Mouse (Mus musculus) embryo, embryonic 9.5 days (tissue): ENCODE data around the gene Igsf21.

Experiments
- DNase-seq: peaks from one replicate; pipeline ENCODE4 v3.0.0-alpha.2; 2017; ENCODE audit errors: extremely low spot score

Igsf21 gene

DNA sequence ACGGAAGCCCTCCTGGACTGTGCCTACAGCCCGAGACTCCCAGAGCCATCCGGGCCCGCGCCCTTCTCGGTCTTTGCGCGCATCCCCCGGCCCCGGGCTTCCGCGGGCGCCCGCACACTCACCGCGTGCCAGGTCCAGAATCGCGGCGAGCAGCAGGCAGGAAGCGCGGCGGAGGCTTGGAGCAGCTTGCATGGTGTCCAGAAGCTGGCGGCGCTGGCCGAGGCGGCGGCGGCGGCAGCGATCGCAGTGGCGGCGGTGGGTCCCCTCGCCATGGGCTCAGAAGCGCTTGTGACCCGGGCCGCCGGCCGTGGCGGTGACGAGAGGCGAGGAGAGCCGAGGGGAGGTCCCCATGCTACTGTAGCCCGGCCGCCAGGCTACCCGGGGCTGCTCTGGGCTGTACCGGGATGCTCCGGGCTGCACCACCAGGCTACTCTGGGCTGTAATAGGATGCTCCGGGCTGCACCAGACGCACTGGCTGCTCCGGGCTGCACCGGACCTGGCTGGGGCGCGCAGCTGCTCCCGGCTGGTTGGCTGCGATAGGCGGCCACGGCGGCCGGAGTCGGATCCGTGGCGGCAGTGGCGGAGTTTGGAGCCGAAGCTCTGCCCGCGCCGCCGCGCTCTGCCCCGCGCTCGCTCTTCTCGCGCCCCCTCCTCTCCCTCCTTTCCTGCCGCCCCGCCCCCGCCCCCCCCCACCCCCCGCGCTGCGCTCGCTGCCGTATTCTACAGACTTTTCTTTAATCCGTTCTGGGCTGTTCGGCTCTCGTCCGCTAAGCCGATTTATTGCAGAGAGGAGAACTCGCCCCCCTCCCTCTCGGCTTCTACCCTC lies at the start of gene Igsf21:
Gene Igsf21 (minus strand): TSS at position 605 of the 826 bp plus-strand sequence.
- peak; percentile 65 for DNase-seq

DNA sequence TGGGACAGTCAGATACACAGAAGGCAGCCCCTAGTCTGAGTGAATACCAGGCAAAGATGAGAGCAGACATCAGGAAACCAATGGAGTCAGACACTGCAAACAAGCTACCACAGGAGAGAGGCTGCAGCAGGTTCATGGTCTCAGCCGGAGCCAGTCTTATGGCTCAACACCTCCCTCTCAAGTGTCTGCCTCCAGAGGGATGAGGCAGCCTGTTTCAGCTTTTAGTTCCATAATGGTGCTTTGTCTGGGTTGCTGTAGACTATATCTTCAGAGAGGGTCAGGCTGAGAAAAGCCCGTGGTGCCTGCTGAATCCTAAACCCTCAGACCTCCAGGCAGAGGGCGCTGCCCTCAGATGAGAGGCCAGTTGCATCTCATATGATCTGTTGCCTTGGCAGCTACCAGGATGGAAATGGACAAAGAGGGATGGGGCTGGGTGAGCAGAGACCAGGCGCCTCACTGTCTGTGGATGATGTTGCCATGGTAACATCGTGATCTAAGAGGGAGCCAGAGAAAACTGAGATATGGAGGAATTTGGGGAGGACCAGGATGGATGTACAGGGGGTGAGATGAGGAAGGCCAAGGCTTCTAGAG lies 39.2 kb upstream of the Igsf21 start:
- DNase-seq, result no peak

DNA sequence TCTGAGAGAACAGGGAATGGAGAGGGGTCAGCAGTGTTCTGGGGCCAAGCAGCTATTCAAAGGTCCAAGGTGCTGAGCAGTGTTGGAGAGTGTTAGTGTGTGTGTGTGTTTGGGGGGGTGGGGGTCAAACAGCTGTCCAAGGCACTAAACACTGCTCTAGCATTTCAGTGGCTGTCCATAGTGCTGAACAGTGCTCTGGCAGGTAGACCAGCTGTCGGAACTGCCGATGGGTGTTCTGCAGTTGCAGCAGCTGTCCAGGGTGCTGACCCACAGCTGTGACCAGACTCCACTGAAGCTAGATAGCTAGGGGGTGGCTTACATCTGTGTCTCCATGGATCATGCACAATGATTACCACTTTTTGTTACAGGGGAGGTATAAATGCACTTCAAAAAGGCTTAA lies 36.8 kb upstream of the Igsf21 start:
- peak; percentile 58 for DNase-seq

DNA sequence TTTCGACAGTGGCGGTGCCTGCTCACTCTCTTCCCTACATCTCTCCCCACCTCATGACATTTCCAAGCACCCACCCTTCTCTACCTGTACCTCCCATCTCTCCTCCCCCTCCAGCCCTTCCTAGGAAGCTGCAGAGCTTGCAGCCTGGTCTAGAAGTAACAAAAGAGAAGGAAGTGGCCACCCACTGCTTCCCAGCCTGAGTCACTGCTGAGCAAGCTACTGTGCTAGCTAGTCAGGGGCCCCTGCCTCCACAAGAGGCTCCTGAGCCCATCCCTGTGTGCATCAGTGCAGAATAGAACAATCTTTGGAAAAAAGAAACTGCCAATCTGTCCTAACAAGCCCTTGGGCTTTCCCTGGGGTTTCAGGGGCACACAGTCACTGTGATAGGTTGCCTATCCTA lies 31.7 kb upstream of the Igsf21 start:
- DNase-seq, result no peak

DNA sequence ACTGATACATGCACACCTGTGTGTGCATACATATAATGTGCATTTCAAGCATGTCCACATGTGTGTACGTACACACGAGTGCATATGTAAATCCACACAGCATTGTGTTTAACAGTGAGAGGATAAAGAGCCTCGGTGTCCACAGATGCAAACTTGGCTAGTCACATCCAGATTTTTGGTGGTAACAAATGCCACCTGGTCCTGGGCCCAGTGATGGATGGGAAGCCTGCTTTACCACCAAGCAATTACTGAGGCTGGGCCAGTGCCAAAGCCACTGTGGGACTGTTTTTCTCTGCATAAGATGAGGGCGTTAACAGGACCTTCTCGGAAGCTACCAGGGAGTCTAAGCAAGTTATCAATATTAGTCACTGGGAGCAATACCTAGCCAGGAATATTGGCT lies 25.3 kb upstream of the Igsf21 start:
- no peak for DNase-seq

DNA sequence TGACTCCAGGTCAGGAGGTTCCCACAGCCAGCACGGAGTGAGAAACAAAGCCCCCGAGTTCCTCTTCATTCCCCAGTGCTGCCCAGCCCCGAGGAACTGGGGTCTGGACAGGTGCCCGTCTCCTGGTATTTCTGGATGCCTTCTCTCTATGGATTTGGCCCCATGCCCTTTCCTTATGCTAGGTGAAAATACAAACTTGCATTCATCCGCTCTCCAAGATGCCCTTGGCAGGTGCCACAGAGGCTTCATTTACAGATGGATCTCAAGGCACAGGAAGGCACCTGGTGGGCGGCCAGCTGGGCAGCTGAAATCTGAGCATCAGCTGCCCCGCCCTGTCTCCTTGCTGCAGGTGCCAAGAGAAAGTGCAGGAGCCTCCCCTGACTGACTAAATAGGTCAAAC lies 23.9 kb upstream of the Igsf21 start:
- DNase-seq, result no peak

DNA sequence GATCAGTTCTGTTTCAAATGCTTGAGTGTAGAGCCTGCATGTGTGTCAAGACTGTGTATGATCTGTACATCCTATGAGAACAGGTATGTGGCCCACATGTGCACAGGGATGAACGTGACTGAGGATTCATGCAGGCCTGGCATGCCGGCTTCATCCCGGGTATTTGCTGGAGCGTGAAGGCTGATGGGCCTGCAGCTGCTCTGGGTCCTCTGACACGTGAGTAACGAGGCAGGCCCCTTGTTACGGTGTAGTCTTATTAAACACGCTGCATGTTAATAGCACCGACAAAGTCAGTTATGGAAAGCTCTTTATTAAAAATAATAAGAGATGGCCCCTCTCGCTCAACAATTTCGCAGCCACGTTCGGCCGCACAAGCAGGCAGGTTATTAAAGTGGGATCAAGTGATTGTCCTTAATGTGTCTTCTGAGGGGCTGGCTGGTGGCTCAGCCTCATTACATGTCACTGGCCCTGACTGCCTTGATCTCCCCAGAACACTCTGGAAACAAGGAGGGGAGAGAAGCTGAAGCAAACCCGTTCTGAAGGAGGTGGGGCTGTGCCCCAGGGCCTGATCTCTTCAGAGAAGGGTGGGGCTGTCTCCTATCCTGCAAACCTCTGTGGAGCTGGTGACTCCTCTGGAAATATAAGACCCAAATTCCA lies 22.7 kb upstream of the Igsf21 start:
- no peak for DNase-seq

DNA sequence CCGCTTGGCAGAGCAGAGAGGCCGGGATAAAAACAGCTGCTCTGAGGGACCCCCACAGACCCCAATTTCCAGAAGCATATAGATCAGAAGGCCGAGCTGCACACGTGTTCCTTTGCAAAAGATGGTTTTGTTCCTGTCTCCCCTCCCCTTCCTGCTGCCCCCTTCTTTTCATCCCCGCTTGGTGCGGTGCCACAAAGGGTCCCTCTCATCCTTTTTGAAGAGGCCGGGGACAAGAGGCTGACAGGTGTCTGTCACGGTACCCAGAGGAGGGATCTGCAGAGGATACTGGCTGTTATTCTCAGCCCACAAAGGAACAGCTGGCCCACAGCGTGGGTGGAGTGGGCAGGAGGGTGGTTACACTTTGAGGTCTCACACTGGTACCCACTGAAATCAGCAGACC lies 21.3 kb upstream of the Igsf21 start:
- no peak for DNase-seq

DNA sequence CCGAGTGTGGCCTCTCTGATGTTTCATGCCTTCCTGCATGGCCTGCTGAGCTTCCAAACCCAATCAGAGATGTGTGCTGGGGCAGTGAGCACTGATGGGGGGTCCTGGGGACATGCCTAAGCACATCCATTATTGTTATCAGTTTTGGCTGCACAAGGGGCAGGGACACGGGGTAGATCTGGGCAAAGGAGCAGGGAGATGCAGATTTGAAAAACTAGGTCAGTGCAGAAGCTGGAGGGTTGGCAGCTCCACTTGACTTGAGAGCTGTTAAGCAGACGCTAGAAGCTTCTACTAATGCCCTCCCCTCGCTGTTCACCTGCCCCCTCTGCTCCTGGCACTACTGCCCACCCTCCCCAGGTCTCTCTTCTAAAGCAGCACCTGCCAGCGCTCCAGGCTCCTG lies 20.5 kb upstream of the Igsf21 start:
- DNase-seq, result no peak

DNA sequence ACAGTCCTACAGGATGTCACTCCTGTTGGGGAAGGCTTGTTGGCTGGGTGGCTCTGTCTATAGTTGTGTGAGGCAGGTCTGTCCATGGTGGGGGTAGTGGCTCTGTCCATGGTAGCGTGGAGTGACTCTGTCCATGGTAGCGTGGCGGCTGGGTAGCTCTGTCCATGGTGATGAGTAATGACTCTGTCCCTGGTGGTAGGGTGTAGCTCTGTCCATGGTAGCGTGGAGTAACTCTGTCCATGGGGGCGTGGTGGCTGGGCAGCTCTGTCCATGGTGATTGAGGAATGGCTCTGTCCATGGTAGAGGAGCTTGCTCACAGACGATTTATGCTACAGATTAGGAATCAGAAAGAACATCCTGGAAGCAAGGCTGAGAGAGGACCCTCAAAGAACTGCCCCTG lies 12.4 kb upstream of the Igsf21 start:
- peak; percentile 84 for DNase-seq

DNA sequence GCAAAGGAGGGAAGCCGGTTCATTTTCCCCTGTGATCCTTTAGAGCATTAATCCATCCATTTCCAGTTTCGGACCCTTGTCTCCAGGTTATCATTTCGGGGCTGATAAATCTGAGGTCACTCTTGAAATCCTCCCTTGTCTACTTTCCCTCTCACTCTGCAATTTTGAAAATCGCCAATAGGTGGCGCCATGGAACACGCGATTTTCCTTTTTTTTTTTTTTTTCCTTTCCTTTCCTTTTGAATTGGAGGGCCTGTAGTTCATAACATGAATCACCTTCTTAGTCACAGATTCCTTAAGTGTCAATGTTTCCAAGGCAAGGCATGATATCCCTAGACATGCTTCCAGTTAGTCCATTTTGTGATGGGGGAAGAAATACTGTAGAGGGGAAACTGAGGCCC lies 5.8 kb upstream of the Igsf21 start:
- DNase-seq, result no peak

DNA sequence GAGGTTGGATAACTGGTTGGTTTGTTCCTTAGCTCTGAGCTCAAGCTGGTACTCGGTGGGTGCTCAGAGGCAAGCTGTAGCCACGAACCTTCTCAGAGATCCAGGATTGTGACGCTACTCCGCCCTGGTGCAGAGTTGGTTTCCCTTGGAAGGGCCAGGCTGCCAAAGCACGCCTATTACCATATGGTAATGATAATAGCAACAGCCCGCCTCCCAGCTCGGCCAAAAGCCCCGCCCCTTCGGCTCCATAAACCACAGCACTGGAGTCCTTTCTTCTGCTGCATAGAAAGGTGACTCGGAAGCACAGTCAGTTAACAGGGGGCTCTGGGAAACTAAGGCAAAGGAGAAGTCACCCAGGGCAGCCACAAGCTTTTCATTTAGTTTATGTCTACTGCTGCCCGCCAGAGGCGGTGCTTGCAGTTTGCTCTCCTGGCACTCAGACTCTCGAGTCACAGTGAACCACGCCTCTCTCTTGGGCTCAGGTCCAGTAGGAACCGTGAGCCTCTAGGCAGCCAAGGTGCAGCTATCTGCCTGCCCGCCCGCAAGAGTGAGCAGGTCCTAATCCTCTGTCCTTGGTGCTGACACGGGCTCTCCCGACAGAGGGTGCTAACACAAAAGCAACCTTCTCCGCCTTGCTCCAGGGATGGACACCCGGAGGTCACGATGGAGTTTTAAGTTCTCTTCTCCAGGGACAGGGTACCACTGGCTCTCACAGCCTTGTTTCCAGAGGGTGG lies 2.6 kb upstream of the Igsf21 start:
- peak; percentile 49 for DNase-seq

DNA sequence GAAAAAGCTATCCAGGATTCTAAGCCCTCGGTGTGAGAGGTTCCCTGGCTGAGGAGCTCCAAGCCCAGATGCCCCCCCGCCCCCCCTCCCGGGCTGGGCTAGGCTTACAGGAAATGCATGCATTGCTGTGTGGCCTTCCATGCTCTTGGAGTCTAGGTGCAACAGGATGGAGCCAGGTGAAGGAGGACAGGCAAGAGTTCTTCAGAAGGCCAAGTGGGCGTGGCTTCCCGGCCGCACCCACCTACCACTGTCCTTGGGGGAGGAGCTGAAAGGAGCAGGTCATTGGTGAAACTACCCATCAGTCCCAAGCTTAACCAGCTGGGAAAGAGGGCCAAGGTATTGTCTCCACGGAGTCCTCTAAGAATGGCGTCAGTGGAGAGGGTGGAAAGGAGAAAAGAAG lies 1.8 kb upstream of the Igsf21 start:
- no peak for DNase-seq

DNA sequence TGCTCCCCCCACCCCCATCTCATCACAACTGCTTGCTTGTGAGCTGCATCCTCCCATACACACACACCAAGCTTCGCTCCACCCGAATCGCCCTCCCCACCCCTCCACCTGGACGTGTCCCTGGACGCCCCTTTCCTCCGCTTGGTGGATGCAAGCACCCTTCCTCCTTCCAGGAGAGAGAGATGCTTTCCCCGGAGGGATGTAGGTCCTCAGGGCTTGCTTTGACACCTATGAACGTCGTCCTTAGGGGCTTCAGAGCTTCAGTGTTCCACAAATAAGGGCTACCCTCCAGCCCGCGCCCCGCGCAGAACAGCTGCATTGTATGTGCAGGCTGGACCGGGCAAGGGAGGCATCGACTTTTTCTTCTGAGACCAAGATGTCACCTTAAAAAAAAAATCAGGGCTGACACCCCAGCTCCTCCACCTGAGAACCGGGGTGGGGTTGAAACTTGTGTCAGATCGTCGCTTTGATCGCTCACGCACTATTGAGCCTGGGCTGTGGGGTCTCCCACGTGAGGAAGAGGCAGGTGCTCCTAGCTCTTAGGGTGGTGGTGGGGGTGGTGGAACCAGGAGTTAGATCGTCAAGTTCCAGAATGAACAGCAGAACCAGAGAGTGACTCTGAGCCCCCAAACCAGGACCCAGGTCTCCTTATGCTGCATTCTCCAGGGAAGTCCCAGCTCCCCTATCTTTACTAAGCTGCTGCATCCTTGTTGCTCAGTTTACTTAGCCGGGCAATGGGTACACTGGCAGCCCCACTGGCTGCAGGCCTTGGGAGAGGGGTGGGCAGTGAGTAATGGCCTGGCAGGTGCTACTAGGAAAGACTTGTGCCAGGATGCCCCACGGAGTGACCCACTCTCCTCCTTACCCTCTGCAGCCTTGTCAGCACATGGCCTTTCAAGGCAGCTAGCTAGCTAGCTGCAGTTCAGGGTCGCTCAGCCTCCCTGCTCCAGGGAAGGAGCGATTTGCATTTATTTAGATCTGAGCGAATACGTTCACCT lies 721 bp upstream of the Igsf21 start:
- DNase-seq, result no peak

DNA sequence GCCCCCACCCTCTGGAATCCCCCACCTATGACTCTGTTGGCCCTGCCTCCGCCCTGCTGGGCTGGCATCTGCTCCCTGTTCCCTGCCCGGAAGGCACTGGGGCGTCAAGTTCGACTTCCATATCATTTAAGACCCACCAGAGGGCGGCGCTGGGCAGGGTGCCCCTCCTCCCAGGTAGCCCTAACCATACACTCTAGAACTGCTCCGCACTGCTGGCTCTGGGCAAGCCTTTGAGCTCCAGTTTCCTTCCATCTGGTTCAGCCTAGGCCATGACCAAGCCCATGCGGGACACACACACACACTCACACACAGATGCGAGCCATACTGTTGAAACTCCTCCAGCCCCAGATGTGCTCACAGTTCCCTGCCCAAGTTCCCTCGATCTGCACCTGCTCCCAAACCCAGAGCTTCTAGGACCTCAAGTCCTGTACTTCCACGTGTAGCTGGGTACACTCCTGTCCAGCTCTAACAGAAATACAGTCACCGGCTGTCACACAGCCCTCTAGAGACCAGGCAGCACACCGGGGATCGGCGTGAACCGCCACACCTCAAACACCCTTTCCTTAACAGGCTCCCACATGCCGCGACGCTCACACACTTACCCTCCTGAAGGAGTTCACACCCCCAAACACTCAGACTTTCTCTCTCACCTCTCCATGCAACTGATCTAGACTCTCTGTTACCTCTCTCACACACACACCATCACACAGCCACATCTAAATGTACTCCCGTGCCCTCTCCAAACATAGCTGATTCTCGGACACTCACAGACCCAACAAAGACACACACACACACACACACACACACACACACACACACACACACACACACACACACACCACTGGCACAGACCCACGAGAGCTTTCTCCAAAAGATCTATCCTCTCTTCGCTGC lies 1.1 kb downstream of the Igsf21 start:
- DNase-seq, result no peak

DNA sequence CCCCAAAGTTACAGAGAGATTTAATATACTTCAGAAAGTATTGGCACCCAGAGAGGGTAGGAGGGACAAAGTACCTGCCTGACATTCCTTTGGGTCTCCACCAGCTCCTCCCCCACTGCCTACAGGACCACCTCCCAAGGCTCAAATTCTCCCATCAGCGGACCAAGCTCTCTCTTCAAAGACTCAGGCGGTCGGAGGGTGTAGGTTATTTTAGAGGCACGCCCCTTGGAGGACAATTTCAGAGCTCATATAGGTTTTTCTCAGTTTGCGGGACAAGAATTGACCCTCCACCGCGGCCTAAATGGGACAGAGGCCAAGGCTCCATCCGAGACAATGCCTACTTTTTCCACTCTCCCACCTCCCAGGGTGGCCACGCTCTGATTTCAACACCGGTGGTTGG lies 1.7 kb downstream of the Igsf21 start:
- no peak for DNase-seq

DNA sequence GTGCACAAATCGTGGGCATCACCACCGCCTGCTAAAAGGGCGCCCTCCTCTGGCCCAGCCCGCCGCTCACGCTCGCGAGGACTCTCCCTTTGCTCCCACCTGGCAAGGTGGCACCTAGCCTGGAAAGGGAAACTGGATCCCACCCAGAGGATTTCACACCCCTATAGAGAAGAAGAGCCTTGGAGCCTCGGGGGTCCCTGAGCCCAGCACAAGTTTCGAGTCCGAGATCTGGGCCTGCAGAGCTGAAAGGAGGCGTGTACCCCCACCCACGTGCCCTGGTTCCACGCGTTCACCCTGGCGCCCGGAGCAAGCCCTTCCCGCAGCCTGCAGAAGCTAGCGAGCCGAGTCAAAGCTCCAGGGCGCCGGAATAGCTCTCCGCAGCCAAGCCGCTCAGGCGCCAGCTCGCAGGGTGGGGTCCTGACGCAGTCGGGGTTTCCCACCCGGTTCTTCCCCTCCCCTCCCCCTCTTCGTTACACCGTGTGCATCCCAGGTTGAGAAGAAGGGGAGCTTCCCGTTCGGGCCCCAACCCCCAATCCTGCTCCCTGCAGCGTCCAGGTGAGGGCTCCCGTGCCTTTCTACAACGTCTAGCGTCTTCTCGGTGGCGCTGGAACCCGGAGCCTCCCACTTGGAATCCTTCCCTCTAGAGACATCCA lies 2.3 kb downstream of the Igsf21 start:
- DNase-seq, result no peak

DNA sequence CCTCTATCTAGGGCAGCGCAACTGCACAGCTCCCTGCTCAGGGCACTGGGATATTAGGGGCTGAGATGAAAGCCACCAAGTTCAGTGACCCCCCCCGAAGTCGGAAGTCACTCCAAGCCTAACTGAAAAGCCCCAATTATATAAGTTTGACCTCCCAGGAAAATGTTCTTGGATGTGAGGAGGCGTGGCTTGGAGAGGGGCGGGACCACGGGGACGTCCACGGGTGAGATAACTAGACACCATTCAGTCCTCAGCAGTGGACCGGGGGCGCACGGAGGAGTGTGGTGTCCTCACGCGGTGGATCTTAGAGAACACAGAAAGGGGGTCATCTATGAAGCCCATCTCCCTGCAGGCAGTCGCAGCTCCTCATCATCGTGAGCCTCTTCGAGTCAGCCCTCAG lies 3.4 kb downstream of the Igsf21 start:
- DNase-seq, result no peak

DNA sequence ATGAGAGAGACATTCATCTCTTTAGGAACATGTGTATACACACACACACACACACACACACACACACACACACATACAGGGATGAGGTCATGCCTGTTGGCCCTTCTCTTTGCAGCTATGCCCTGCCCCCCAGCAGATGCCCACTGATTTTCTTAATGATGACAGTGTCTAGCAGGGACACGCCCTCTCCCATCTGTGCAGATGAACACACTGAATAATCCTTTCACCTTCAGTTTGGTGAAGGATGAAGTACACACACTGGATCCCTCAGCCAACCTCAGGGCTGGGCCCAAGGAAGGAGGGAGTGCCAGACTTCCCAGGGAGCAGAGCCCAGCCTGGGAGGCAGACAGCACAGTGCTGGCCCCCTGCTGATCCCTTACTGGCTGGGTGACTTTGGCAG lies 4.3 kb downstream of the Igsf21 start:
- no peak for DNase-seq

DNA sequence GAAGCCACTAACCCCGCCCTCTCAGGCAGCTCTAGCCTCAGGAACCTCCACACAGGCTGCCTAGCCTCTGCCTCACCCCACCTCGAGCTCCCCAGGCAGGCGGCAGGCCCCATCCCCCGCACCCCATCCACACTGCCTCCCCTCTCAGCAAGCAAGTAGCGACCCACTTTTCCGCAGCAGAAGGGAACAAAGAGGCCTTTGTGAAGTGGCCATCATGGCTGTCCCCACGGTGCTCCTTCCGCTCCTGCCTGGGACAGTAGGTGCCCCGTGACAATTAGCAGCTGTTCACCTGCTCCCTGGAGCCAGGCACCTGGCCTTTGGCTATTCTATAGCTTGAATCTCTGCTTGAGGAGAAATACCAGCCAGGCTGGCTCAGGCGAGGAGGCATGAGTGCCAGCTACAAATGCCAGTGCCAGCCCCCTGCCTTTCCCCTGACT lies 9.3 kb downstream of the Igsf21 start:
- no peak for DNase-seq
